In the genomic region with DNA sequence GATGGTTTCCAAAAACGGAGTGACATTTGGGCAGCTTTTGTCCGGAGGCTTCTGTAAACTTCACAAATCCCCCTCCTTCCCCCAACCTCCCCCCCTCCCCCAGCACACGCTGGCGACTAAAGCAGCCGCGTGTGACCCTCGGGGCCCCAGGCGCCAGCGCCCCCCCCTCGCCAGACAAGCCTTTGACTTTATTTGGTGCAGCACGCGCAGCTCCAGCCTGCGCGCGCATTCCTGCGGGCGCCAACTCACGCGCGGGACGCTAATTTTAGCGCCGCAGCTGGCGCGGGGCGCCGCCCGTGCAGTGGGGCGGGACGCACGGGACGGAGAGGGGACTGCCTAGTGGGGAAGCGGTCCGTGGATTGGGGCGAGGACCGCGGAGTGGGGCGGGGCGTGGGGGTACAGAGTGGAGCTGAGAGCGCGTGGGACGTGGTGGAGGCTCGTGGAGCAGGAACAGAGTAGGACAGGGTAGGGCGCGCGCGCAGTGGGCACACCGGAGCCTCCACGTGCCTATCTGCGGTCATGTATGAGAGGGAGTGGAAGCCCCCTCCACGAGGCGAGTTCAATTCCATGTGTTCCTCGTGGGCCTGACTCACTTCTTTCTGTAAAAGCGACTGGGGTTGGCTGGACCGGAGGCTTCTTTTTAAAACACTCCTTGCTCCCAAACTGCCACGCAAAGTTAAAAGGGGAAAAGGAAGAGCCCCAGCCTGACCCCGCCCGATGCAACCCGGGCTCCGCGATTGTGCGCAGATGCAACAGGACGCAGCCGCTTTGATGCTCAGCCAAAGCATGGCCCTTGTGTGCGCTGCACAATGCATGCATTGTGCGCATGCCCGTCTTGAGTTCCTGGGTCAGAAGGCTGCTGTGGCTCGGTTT, we compare ENCODE assay signal across 8 mouse cellular contexts. TPM values are rescaled to one million over a fixed set of nuclear protein-coding genes. Genes with fewer than 3 reads are reported as not detected.
DNase-seq lines count a peak whose midpoint lies in the region; ATAC-seq and TF ChIP-seq lines count a peak whose summit lies in the region.

No protein-coding gene starts in this region.

- H3K4me1 ChIP-seq in embryonic fibroblast, embryonic 13.5 days (ENCODE audit: control insufficient read depth, insufficient read depth, low read length), result peaks cover 16% of the 10 kb centered on the region
- peaks cover 44% of the 10 kb centered on the region for H3K4me1 ChIP-seq in kidney, adult 2 months (ENCODE audit: control insufficient read depth, insufficient read depth, low read length)
- H3K4me1 ChIP-seq in limb, embryonic 15.5 days, result peaks cover 51% of the 10 kb centered on the region
- peaks cover 66% of the 10 kb centered on the region for H3K4me1 ChIP-seq in midbrain, embryonic 15.5 days

- peak; percentile 65 for ATAC-seq in limb, embryonic 15.5 days (ENCODE audit: insufficient number of reproducible peaks, low FRiP score, low TSS enrichment, low read depth)
- peak; percentile 88 for ATAC-seq in midbrain, embryonic 15.5 days (replicated peaks)

- H3K36me3 ChIP-seq in kidney, adult 2 months (ENCODE audit: control insufficient read depth, insufficient read depth, low read length), result peaks cover 1% of the 10 kb centered on the region; the same call in 1 of the 2 replicates
- H3K36me3 ChIP-seq in limb, embryonic 15.5 days, result peaks cover 3% of the 10 kb centered on the region; the same call in 1 of the 2 replicates
- H3K36me3 ChIP-seq in midbrain, embryonic 15.5 days (replicated peaks), result no peaks in the 10 kb centered on the region

- H3K27me3 ChIP-seq in kidney, adult 2 months (replicated peaks; ENCODE audit: control insufficient read depth, insufficient read depth, low read length), result no peaks in the 10 kb centered on the region
- H3K27me3 ChIP-seq in limb, embryonic 15.5 days, result no peaks in the 10 kb centered on the region
- H3K27me3 ChIP-seq in midbrain, embryonic 15.5 days (replicated peaks), result no peaks in the 10 kb centered on the region

- H3K9ac ChIP-seq in limb, embryonic 15.5 days, result peak overlapping the region; percentile 67
- peak overlapping the region; percentile 57 for H3K9ac ChIP-seq in midbrain, embryonic 15.5 days

- 1% methylated on average over 68 of the region's 68 CpGs for WGBS in kidney, adult 2 months
- under 1% methylated on average over 67 of the region's 68 CpGs for WGBS in limb, embryonic 15.5 days
- WGBS in midbrain, embryonic 15.5 days, result under 1% methylated on average over 68 of the region's 68 CpGs

- TF ChIP-seq CTCF in embryonic fibroblast, embryonic 13.5 days (IDR thresholded peaks at IDR 0.05; ENCODE audit: borderline replicate concordance, insufficient read depth, low read length), result no peak
- TF ChIP-seq CTCF in kidney, adult 2 months (conservative IDR thresholded peaks at IDR 0.05; ENCODE audit: insufficient read depth, insufficient read length, low read depth, low read length), result no peak; the same call in 1 of the 2 replicates

- DNase-seq in A20 (ENCODE audit: low read depth, low spot score), result peak; percentile 92
- DNase-seq in adrenal gland, postnatal 4 days (ENCODE audit: low spot score in 2 of 2), result peak; percentile 49 to 61
- peak; percentile 86 to 90 for DNase-seq in heart, adult 9 months (ENCODE audit: low spot score in 2 of 2)
- peak; percentile 88 for DNase-seq in kidney, adult 2 months
- DNase-seq in spleen, postnatal 14 days (ENCODE audit: low spot score in 2 of 2), result peak; percentile 58 to 66

- H3K27ac ChIP-seq in embryonic fibroblast, embryonic 13.5 days (ENCODE audit: insufficient read depth, low read length), result peak overlapping the region; percentile 92
- peak overlapping the region; percentile 95 for H3K27ac ChIP-seq in kidney, adult 2 months (ENCODE audit: insufficient read depth, low read depth, low read length)
- H3K27ac ChIP-seq in limb, embryonic 15.5 days, result peak overlapping the region; percentile 95
- peak overlapping the region; percentile 85 for H3K27ac ChIP-seq in midbrain, embryonic 15.5 days

- peak overlapping the region; percentile 91 for H3K4me2 ChIP-seq in limb, embryonic 15.5 days
- H3K4me2 ChIP-seq in midbrain, embryonic 15.5 days, result peak overlapping the region; percentile 99

- H3K9me3 ChIP-seq in limb, embryonic 15.5 days, result no peaks in the 10 kb centered on the region
- H3K9me3 ChIP-seq in midbrain, embryonic 15.5 days, result no peaks in the 10 kb centered on the region

- TF ChIP-seq POLR2A in embryonic fibroblast, embryonic 13.5 days (IDR thresholded peaks at IDR 0.05; ENCODE audit: low read depth, low read length), result peak; percentile 58; the same call in 1 of the 2 replicates
- no peak for TF ChIP-seq POLR2A in kidney, adult 2 months (IDR thresholded peaks at IDR 0.05; ENCODE audit: low read depth, low read length)

- H3K4me3 ChIP-seq in embryonic fibroblast, embryonic 13.5 days (ENCODE audit: insufficient read depth, low read length), result no peak overlapping the region
- peak overlapping the region; percentile 58 for H3K4me3 ChIP-seq in kidney, adult 2 months (ENCODE audit: insufficient read depth, low read depth, low read length)
- peak overlapping the region; percentile 47 for H3K4me3 ChIP-seq in limb, embryonic 15.5 days
- H3K4me3 ChIP-seq in midbrain, embryonic 15.5 days, result peak overlapping the region; percentile 53

RNA-seq across cellular contexts. Expression of gene Irf2bp2, which starts 9.6 kb away (rescaled TPM):
- 100 to 1,000 TPM; 115 to 119 TPM for total RNA-seq in adrenal gland, postnatal 4 days (2021)
- 58.6 and 74.8 TPM in 2 replicates for polyA plus RNA-seq in embryonic fibroblast, embryonic 13.5 days (2011; ENCODE audit: insufficient read length, low read depth, missing spikeins)
- 40.6 and 46.6 TPM in 2 replicates for polyA plus RNA-seq in kidney, adult 2 months (2012; rRNA removed)
- 11.0 and 12.8 TPM in 2 replicates for polyA plus RNA-seq in limb, embryonic 15.5 days (2015; fragmentation: Nextera tagmentation; extraction: Ambion mirVana)
- 9.7 and 10.0 TPM in 2 replicates for polyA plus RNA-seq in midbrain, embryonic 15.5 days (2015; fragmentation: Nextera tagmentation; extraction: Ambion mirVana)
